Mouse (Mus musculus) lung, postnatal 0 days (tissue): ENCODE data around the gene Cbfa2t2.

Experiments used
- CTCF ChIP-seq: IDR thresholded peaks from 2 replicates; pipeline ENCODE4 v1.5.1; 2016; ENCODE audit warnings: antibody characterized with exemption, mild to moderate bottlenecking
- EP300 ChIP-seq: IDR thresholded peaks from 2 replicates; pipeline ENCODE4 v1.6.1; 2016; ENCODE audit warnings: antibody characterized with exemption, mild to moderate bottlenecking, control low read depth

DNA sequence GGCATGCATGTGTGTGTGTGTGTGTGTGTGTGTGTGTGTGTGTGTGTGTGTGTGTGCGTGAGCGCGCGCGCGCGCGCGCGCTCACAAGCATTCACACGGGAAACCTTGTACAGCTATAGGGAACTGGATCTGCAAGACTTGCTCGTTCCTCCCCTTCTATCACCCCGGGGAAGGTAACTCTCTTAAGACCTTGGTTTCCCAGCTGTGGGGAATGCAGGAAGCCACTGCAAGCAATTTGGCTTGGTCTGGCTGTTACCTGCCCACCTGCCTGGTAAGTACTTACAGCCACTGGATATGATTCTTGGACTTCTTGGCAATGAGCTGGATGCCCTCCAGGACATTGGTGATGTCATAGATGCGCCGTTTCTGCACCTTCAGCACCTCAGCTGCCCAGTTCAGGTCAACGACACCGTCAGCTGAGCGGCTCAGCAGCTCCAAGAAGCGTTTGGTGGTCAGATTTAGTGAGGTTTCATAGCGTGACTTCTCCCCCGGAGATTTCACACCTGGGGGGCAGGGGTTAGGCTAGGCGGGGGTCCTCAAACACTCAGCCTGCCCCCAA lies 127.4 kb downstream of the Cbfa2t2 start:
- TF ChIP-seq CTCF, result no peak
- TF ChIP-seq EP300, result no peak
